Mouse (Mus musculus) small intestine, adult 2 months (tissue): Measurements from ENCODE around the gene Creb5.

ENCODE experiments used
- CTCF ChIP-seq: fragments of 200-500 bp; IDR thresholded peaks from 2 replicates; pipeline ENCODE4 v1.5.1; 2012; ENCODE audit warnings: low read depth, mild to moderate bottlenecking, control low read depth, inconsistent platforms, low read length, moderate library complexity, mixed read lengths; ENCODE audit not compliant: insufficient replicate concordance, insufficient read length; ENCODE audit errors: extremely low read depth
- POLR2A ChIP-seq: fragments of 200-500 bp; IDR thresholded peaks from 2 replicates; pipeline ENCODE4 v1.6.1; 2012; ENCODE audit warnings: low read depth, mild to moderate bottlenecking, control low read depth, inconsistent platforms, low read length, moderate library complexity

GRCm38 (mm10) chr6:53429891-53430290, 142.8 kb downstream of the Creb5 start:
- TF ChIP-seq CTCF = no peak
- no peak for TF ChIP-seq POLR2A
